Mouse (Mus musculus): Measurements from ENCODE around the gene Rpap3. TPM values are rescaled to one million over a fixed set of nuclear protein-coding genes. Genes with fewer than 3 reads are reported as not detected.

The Rpap3 gene
- total RNA-seq, 4 experiments from 2014 or later = 13.4 to 17.9 (median 15.3) TPM

GRCm38 (mm10) chr15:97648176-97648575, 57.4 kb downstream of the Rpap3 start:
- DNase-seq (ENCODE audit: low spot score) = no peak

DNA sequence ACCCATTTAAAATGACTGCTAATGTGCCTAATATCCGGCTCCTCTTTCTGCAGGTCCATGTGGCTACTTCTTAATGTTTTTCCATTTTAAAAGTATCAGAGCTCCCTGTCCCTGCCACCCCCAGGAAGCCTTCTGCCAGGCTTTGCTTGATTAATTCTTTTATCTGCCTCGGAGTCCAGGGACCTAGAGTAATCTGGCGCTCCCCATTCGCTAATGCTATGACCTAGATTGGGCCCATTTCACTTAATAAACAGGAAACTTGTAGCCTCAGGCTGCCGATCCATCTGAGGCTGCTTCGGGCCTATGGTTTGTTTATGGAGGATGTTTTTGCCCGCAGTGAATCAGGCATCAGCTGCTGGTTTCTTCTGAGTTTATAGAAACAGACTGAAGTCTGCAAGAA, 59.2 kb downstream of the Rpap3 start:
- DNase-seq (ENCODE audit: low spot score) = no peak

DNA sequence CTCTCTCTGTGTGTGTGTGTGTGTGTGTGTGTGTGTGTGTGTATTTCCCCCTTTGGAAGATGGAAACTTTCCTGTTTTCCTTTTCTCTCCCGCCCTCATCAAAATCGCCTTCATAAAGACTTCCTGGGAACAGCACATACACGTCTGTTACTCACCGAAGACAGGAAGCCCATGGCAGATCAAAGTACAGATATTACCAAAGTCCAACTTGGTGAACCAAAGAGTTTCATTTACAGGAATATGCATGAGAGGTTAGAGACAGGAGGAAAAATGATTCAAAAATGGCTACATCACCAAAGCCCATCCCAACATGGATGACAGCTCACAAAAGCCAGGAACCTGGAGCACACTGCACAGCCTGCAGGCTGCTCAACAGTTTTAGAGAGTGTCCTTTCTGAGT, 61.6 kb downstream of the Rpap3 start:
- DNase-seq (ENCODE audit: low spot score) = no peak

Other genes starting within 250 kb of the Rpap3 start
- 1 to 10 TPM; 1.3 to 2.3 (median 1.7) TPM for gene Endou, start 25.5 kb upstream of the Rpap3 start, total RNA-seq (2022)
- 10 to 100 TPM; 20.5 to 27.4 (median 23.8) TPM for gene Rapgef3, start 62.1 kb upstream of the Rpap3 start, total RNA-seq (2022)
- 10 to 100 TPM; 63.6 to 76.6 (median 67.9) TPM for gene Slc48a1, start 72.7 kb upstream of the Rpap3 start, total RNA-seq (2022)
- 10 to 100 TPM; 22.9 to 29.0 (median 26.5) TPM for gene Hdac7, start 138.7 kb upstream of the Rpap3 start, total RNA-seq (2022)
- gene Vdr, start 204.8 kb upstream of the Rpap3 start, total RNA-seq (2022) = 1 to 10 TPM in 3 of 4 experiments, under 1 TPM in 1; 0.98 to 1.6 (median 1.4) TPM

Data from heart, adult 8-10 months (tissue).